Mouse (Mus musculus): ENCODE data around the gene Ghrhr.

GRCm38 (mm10) chr6:55342328-55342727 lies 33.8 kb upstream of the Ghrhr start:
- TF ChIP-seq E2F4 (IDR thresholded peaks at IDR 0.05; ENCODE audit: borderline replicate concordance, low read depth, low read length), result no peak
- TF ChIP-seq MAFK (IDR thresholded peaks at IDR 0.05; ENCODE audit: borderline replicate concordance, low read depth, low read length), result no peak
- TF ChIP-seq CTCF (IDR thresholded peaks at IDR 0.05 in 2 of 3, conservative IDR thresholded peaks at IDR 0.05 in 1 of 3; ENCODE audit: control insufficient read depth in 1 of 3, insufficient read depth in 1 of 3, low read depth in 2 of 3, low read length in 3 of 3, poor library complexity in 1 of 3, severe bottlenecking in 1 of 3), result no peak
- no peak for TF ChIP-seq POLR2A (IDR thresholded peaks at IDR 0.05; ENCODE audit: control insufficient read depth in 1 of 2, insufficient read depth in 1 of 2, low read depth in 1 of 2, low read length in 2 of 2, poor library complexity in 1 of 2)
- TF ChIP-seq ETS1 (IDR thresholded peaks at IDR 0.05; ENCODE audit: low read depth, low read length), result no peak
- no peak for TF ChIP-seq TAL1 (IDR thresholded peaks at IDR 0.05; ENCODE audit: low read length)
